Mouse (Mus musculus): ENCODE measurements at regions not wholly inside any gene's neighbourhood (a gene's known extent, or its start where the extent isn't known, plus 50 kb on each side); places are given as distances from the start of the nearest gene placed in this dataset.

- ChIA-PET POLR2A (no interaction called here), CTCF (no interaction called here)
These were observed 1208.5 kb downstream of the Rapgef2 start for GRCm38 (mm10) chr3:78077822-78078221.

- CTCF ChIA-PET = no interaction called here
- POLR2A ChIA-PET = no interaction called here
These were observed 1209.0 kb downstream of the Rapgef2 start for GRCm38 (mm10) chr3:78077275-78077674.

GRCm38 (mm10) chr3:78073040-78073439 lies 1213.3 kb downstream of the Rapgef2 start:
- POLR2A ChIA-PET = no interaction called here
- CTCF ChIA-PET = no interaction called here

- POLR2A ChIA-PET = interaction anchor here in 1 of 4 experiments (0.5 kb wide), 1 partner anchor 43 kb away, joined by 3 read pairs; no protein-coding TSS in a partner anchor
- CTCF ChIA-PET = no interaction called here
These were observed 1219.1 kb downstream of the Rapgef2 start for GRCm38 (mm10) chr3:78067113-78067639.

GRCm38 (mm10) chr3:78066336-78066735 lies 1220.0 kb downstream of the Rapgef2 start:
- ChIA-PET POLR2A (no interaction called here), CTCF (no interaction called here)

GRCm38 (mm10) chr3:78062549-78062948 lies 1223.8 kb downstream of the Rapgef2 start:
- CTCF ChIA-PET = no interaction called here

GRCm38 (mm10) chr3:78059826-78060591 lies 1226.3 kb downstream of the Rapgef2 start:
- CTCF ChIA-PET = no interaction called here
- POLR2A ChIA-PET = no interaction called here

More at GRCm38 (mm10) chr3:78062549-78062948, 1223.8 kb downstream of the Rapgef2 start:
- POLR2A ChIA-PET = no interaction called here
